Mouse (Mus musculus): ENCODE measurements around the gene Stk16. TPM values are rescaled to one million over a fixed set of nuclear protein-coding genes. Genes with fewer than 3 reads are reported as not detected.
A peak's percentile ranks its signal among the peaks of the same experiment; 100 is the strongest.

Stk16 gene
- total RNA-seq, 2 experiments from 2014 or later: 55.9 to 58.1 TPM

- intact Hi-C loops (cut with DNase I): loop anchor here (2.0 kb wide), 1 partner anchor 66 kb away; the partner anchor contains the start of genes Cnppd1 and Retreg2
- peak; percentile 27 to 60 for DNase-seq
Observed at GRCm38 (mm10) chr1:75208967-75209678, 1.5 kb upstream of the Stk16 start.

DNA sequence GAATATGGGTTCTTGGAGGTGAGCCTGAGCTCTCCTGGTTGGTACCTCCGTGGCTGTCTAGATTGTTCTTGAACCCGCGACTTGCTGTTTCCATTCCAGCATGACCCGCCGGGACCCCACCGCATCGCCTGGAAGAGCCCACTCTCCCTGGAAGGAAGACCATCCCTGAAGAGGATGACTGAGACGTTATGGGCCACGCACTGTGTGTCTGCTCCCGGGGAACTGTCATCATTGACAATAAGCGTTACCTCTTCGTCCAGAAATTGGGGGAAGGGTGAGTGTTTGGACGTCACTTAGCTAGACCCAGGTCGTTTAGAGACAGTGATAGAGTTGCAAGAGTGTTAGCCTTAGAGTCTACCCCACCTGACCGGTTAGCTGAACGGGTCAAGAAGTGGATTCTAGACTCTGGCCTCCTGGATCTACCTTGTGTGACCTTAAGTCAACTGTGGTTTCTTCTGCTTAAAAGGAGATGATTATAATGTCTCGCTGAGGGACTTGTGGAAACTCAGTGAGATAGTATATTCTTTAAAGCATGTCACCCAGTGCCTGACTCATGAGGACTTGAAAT is 587 bp downstream of the Stk16 start:
- DNase-seq: no peak
- intact Hi-C loops (cut with DNase I): loop anchor here (2.0 kb wide), 1 partner anchor 18 kb away; the partner anchor contains the start of genes Ankzf1 and Atg9a

DNA sequence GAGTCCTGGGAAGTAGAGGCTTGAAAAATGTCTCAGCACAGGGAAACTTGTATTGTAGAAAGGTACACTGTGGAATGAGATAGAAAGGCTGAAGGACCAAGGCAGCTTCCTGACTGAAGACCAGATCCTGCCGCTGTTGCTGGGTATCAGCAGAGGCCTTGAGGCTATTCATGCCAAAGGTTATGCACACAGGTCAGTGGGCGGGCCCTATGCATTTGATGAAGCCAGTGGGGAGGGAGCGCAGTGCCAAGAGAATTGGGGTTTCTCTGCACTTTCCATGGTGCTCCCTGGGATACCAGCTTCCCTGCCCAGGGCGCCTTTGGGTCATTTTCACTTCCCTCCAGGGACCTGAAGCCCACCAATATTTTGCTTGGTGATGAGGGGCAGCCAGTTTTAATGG is 1.9 kb downstream of the Stk16 start:
- DNase-seq: no peak
- intact Hi-C loops (cut with DNase I): no loop called here

GRCm38 (mm10) chr1:75213096-75213495 is 2.5 kb downstream of the Stk16 start:
- intact Hi-C loops (cut with DNase I): no loop called here
- no peak for DNase-seq

- intact Hi-C loops (cut with DNase I): no loop called here
- no peak for DNase-seq
Observed at GRCm38 (mm10) chr1:75214442-75214841, 3.8 kb downstream of the Stk16 start.

DNA sequence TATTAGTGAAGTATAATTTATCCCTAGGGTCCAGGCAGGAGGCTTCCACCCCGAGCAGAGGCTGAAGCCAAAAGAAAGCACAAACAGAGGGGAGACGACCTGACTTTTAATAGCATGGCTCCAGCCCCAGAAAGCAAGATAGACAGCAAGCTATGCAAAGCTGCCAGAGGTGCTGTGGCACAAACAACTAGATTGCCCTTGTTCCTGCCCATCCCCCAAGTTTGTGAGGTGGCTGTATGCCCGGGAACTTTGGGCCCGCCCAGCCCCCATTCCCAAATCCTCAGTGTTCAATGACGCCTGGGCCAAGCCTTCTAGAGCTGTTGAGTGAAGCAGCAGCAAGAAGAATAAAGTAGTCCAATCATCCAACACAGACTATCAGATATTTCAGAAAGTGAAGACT is 4.2 kb downstream of the Stk16 start:
- DNase-seq: peak; percentile 67 to 81
- intact Hi-C loops (cut with DNase I): no loop called here

GRCm38 (mm10) chr1:75215785-75216184 is 5.1 kb downstream of the Stk16 start:
- DNase-seq: no peak
- intact Hi-C loops (cut with DNase I): no loop called here

DNA sequence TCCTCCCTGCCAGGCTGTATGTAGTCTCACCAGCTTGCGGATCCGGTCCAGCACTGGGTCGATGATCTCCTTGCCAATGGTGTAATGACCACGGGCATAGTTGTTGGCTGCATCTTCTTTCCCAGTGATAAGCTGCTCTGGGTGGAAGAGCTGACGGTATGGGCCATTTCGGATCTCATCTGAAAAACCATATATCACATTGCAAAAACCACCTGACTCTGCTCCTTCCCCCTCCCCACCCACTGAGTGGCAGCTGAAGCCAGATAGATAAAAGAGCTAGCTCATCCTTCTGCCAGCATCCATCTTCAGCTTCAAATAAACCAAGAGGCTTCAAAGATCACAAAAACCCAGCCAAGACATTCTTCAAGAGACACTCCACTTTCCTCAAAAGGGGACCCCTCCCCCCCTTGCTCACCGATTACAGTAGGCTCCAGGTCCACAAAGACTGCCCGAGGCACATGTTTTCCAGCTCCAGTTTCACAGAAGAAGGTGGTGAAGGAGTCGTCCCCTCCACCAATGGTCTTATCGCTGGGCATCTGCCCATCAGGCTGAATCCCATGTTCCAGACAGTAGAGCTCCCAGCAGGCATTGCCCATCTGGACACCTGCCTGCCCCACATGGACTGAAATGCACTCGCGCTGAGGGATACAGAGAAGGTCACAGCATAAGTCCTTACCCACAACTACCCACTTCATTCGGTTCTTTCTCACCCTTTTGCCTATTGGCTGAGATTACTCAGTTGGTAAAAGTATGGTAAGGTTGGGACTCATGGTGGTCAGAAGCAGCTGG is 6.4 kb downstream of the Stk16 start:
- intact Hi-C loops (cut with DNase I): no loop called here
- DNase-seq: peak; percentile 56 to 75

DNA sequence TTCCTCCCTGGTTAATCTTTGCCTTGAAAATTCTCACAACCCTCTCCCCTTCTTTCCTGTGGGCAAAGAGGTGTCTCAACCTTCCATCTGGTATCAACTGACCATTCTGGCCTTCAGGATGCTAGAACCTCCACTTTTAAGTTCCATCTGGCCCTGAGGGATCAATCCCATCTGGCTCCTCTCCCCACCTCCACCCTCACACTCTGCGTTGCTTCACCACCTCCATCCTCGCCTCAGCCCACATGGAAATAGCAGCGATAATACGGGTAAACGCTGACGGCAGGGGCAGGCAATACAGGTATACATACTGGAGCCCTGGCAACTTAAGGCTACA is 7.2 kb downstream of the Stk16 start:
- no peak for DNase-seq
- intact Hi-C loops (cut with DNase I): no loop called here

DNA sequence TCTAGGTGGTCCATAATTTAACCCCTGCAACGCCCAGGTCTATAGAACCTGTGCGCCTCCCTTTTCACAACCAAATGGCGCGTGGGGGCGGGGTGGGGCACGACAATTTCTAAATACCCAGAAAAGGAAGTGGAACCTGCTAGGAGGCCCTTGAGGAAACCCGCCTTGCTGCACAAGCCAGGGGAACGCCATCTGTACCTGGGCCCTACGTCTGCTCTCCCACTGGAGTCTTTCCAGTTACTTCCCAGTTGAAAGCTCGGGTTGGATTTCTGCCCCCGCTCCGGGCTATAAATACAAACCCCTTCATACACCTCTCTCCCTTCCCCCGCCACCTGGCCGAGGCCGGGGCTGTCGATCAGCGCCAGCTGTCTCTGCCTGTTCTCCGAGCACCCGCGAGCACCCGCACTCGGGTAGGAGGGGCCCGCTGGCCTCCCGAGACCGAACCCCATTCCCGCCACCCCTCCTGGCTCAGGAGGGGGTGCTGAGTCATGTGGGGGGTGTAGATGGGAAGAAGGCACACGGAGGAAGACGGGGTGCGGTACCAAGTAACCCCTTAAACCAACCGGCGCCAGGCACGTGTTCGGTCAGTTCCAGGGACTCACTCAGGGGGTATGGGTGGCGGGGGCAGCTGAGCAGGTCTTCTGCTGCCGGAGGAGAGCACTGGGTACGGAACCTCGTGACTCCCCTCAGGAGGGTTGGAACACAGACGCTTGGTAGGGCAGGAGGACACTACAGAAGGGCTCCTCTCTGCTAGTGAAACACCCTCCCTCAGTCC is 7.8 kb downstream of the Stk16 start:
- intact Hi-C loops (cut with DNase I): no loop called here
- DNase-seq: peak; percentile 70 to 80

DNA sequence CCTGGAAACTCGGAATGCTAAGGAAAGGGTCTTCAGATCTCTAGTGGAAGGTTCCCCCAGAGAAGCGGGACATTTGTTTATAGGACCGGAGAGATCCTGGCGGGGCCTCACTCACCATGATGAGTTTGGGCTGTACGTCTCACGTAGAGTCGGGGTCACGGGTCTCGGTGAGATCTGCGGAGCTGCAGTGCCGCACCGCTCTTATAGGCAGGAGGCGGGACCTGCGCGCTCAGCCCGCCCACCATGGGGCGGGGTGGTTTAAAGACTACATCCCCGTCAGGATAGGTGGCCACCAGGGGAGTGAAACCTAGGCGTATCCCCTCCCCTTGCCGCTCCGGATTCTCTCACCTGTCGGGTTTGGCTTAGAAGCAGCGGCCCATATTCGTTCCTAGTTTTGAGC is 8.4 kb downstream of the Stk16 start:
- intact Hi-C loops (cut with DNase I): no loop called here
- DNase-seq: peak; percentile 84 to 91

- intact Hi-C loops (cut with DNase I): no loop called here
- peak in 1 of 2 experiments; percentile 32 for DNase-seq
Observed at GRCm38 (mm10) chr1:75219531-75219930, 8.9 kb downstream of the Stk16 start, which contains the start of gene Tuba4a. TSS of gene Tuba4a (minus strand) at chr1:75219865.

GRCm38 (mm10) chr1:75221538-75221937 is 10.9 kb downstream of the Stk16 start:
- intact Hi-C loops (cut with DNase I): no loop called here
- DNase-seq: no peak

DNA sequence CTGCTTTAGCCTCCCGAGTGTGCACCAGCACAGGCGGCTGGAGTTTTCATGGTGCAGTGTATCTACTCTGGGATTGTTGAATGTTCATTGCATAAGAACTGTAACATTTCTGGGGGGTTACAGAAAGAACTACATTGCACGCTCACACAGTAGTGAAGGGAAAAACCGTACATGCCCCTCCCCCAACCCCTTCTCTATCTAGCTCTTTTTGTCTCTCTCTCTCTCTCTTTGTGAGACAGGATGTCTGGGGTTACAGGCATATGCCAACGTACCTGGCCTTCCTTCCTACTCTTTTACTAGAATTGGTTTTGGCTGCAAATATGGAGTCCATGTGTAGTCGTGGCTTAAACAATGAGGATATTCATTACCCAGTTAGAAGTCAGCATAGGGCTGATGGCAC is 12.3 kb downstream of the Stk16 start:
- DNase-seq: no peak
- intact Hi-C loops (cut with DNase I): no loop called here

- no peak for DNase-seq
- intact Hi-C loops (cut with DNase I): no loop called here
Observed at GRCm38 (mm10) chr1:75223532-75223931, 12.9 kb downstream of the Stk16 start.

DNA sequence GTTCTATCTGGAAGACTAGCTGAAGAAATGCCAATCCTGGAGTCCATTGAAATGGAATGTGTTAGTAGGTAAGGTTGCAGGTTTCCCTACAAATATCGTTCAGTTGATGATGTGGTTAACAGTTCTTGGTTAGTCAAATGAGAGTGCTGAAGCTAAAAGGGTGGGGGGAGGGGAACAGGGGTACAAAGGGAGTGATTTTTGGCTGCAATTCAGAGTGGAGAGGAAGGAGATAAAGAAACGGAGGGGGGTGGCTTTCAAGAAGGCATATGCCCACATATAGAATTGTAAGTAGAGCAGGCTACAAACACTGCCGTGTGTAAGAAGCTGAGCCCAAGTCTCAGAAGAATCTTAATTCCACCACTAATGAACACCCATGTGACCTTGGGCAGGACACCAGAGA is 14.8 kb downstream of the Stk16 start:
- no peak for DNase-seq
- intact Hi-C loops (cut with DNase I): no loop called here

- intact Hi-C loops (cut with DNase I): no loop called here
- no peak for DNase-seq
Observed at GRCm38 (mm10) chr1:75226138-75226537, 15.5 kb downstream of the Stk16 start.

DNA sequence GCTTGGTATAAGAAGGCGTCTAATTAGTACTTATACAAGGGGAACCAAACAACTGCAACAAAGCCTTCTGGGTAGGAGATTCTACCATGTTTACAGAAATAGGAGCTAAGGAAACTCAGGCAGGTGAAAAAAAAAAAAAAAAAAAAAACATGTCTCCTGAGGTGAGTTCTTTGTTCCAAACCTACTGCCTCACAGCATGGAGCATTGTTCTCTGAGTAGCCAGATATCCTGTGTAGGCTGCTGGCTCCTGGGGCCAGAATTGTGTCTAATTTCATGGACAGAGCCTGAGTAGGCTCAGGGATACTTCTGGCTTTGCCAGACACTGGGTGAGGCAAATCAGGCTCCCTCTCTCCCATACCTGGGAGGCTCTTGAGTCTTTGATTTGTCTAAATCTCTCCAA is 17.0 kb downstream of the Stk16 start:
- no peak for DNase-seq

GRCm38 (mm10) chr1:75229158-75229557 is 18.5 kb downstream of the Stk16 start:
- intact Hi-C loops (cut with DNase I): no loop called here
- DNase-seq: no peak

More for the DNA sequence above, 17.0 kb downstream of the Stk16 start:
- intact Hi-C loops (cut with DNase I): no loop called here

DNA sequence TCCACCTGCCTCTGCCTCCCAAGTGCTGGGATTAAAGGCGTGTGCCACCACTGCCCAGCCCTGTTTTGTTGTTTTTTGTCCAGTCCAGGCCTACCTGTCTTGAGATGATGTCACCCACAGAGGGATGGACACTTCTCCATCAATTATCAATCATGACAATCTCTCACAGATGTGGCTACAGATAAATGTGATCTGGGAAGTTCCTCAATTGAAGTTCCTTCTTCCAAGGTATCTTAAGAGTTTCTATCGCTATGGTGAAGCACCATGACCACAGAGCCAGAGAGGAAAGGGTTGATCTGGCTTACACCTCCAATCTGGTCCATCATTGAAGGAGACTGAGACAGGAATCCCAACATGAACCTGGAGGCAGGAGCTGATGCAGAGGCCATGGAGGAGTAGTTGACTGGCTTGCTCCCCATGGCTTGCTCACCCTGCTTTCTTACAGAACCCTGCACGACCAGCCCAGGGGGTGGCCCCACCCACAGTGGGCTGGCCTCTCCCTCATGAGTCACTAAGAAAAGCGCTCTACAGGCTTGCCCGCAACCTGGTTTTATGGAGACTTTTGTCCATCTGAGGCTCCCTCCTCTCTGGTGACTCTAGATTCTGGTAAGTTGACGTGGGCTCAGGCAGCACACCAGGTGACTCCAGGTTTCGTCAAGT is 19.8 kb downstream of the Stk16 start:
- no peak for DNase-seq
- intact Hi-C loops (cut with DNase I): no loop called here

Measured in heart, postnatal 14 days (tissue).